Mouse (Mus musculus): ENCODE results near the gene Cntnap1. TPM values are rescaled to one million over a fixed set of nuclear protein-coding genes. Genes with fewer than 3 reads are reported as not detected.

Cntnap1 gene
- polyA plus RNA-seq, 1 experiment, result 0.44 TPM

DNA sequence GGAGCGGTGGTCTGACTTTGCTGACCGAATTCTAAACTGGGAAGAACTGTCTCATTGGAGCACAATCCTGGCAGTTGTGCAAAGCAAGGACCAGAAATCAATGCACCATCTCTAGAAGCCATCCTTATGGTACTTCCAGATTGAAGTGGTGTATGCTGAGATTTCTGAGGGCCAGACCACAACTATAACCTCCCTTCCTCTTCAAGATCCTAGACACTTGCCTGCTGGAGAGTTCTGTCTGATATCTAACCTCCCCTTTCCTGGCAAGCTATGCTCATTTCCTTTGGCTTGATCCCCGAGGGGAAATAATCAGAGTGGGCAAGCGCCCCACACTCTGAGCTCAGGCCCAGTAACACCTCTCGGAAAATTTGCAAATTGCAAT is 2.1 kb downstream of the Cntnap1 start:
- Histone ChIP-seq H3K27me3 (ENCODE audit: control insufficient read depth, insufficient read depth, low read length) (peaks cover 2% of the 10 kb centered on the region; the same call in 1 of the 2 replicates), H3K27ac (ENCODE audit: control insufficient read depth, insufficient read depth, low read depth, low read length) (no peak overlapping the region; the same call in 1 of the 2 replicates)

DNA sequence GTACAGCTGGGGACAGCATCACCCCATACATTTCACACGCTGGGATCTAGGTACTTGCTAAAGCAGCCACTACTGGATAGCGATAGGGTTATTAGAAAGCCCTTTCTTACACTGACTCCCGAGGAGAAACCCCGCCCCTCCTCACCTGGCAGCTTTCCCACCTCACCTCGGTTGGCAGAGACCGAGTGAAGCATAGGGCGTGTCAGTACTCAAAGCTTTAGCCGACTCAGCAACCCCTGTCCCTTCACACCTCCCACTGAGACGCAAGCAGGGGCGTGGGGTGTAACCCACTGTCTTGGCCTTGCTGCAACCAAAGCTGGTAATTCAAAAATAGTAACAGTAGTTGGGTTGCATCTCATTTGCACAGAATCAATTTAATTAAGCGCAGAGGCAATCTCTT is 2.8 kb downstream of the Cntnap1 start:
- H3K4me3 ChIP-seq (ENCODE audit: control insufficient read depth, low read depth, low read length), result no peak overlapping the region
- H3K36me3 ChIP-seq (ENCODE audit: control insufficient read depth, insufficient read depth, low read length), result no peaks in the 10 kb centered on the region
- peaks cover 27% of the 10 kb centered on the region for H3K4me1 ChIP-seq (ENCODE audit: control insufficient read depth, insufficient read depth, low read length)
- H3K27ac ChIP-seq (ENCODE audit: control insufficient read depth, insufficient read depth, low read depth, low read length), result no peak overlapping the region
- no peak for TF ChIP-seq CTCF (IDR thresholded peaks at IDR 0.05; ENCODE audit: control insufficient read depth, insufficient read depth, insufficient replicate concordance, low read depth, low read length)
- no peak for TF ChIP-seq POLR2A (IDR thresholded peaks at IDR 0.05; ENCODE audit: control insufficient read depth, low read depth, low read length)
- H3K27me3 ChIP-seq (ENCODE audit: control insufficient read depth, insufficient read depth, low read length), result peaks cover 2% of the 10 kb centered on the region; the same call in 1 of the 2 replicates

More for the DNA sequence above, 2.1 kb downstream of the Cntnap1 start:
- peaks cover 27% of the 10 kb centered on the region for H3K4me1 ChIP-seq (ENCODE audit: control insufficient read depth, insufficient read depth, low read length)
- H3K4me3 ChIP-seq (ENCODE audit: control insufficient read depth, low read depth, low read length), result no peak overlapping the region; the same call in 1 of the 2 replicates
- H3K36me3 ChIP-seq (ENCODE audit: control insufficient read depth, insufficient read depth, low read length), result no peaks in the 10 kb centered on the region
- TF ChIP-seq CTCF (IDR thresholded peaks at IDR 0.05; ENCODE audit: control insufficient read depth, insufficient read depth, insufficient replicate concordance, low read depth, low read length) (no peak), POLR2A (IDR thresholded peaks at IDR 0.05; ENCODE audit: control insufficient read depth, low read depth, low read length) (no peak)

DNA sequence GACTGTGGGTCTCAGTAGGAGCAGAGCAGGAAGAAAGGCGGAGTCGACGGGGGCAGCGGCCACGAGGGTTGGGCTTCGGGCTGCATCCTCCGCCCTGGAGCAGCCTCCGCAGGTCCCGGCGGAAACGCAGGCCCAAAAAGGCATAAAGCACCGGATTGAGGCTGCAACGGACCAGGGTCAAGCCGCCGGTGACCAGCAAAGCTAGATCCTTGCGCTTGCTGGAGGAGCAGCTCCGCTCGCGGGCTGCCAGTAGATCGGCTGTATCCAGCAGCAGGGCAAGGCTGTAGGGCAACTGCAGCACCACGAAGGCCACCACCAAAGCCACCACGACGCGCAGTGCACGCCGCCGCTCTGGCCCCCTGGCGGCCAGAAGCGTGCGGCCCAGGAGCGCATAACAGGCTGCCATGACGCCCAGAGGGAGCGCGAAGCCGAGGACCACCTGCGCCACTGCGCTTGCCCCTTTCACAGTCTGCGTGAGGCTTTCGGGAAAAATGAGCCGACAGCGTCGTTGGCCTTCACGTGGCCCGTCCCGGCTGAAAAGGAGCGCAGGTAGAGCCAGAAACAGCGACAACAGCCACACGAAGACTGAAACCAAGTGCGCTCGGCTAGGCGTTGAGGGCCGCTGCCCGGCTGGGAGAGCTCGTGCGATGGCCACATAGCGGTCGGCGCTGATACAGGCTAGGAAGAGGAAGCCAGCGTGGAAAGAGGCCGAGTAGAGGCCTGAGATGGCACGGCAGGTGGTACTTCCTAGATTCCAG is 3.5 kb downstream of the Cntnap1 start:
- peaks cover 27% of the 10 kb centered on the region for H3K4me1 ChIP-seq (ENCODE audit: control insufficient read depth, insufficient read depth, low read length)
- no peaks in the 10 kb centered on the region for H3K36me3 ChIP-seq (ENCODE audit: control insufficient read depth, insufficient read depth, low read length)
- H3K27ac ChIP-seq (ENCODE audit: control insufficient read depth, insufficient read depth, low read depth, low read length), result no peak overlapping the region
- no peak for TF ChIP-seq POLR2A (IDR thresholded peaks at IDR 0.05; ENCODE audit: control insufficient read depth, low read depth, low read length)
- TF ChIP-seq CTCF (IDR thresholded peaks at IDR 0.05; ENCODE audit: control insufficient read depth, insufficient read depth, insufficient replicate concordance, low read depth, low read length), result peak; percentile 48; the same call in 1 of the 2 replicates
- peak overlapping the region; percentile 55 for H3K4me3 ChIP-seq (ENCODE audit: control insufficient read depth, low read depth, low read length)
- H3K27me3 ChIP-seq (ENCODE audit: control insufficient read depth, insufficient read depth, low read length), result peaks cover 2% of the 10 kb centered on the region; the same call in 1 of the 2 replicates

DNA sequence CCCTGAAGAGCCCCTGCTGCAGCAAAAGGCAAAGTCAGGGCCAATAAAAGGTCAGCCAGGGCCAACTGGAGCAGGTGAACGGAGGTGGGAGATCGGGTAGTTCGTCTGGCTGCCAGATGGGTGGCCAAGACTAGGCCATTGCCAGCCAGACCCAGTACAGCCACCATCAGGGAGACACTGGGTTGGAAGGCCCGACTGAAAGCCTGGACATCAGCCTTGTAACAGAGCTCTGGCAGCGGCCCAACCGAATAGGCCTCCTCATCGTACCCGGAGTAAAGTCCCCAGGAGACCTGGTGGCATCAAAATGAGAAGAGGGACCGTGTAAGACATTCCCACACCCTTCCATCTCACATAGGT is 4.0 kb downstream of the Cntnap1 start:
- no peaks in the 10 kb centered on the region for H3K36me3 ChIP-seq (ENCODE audit: control insufficient read depth, insufficient read depth, low read length)
- no peak overlapping the region; the same call in 1 of the 2 replicates for H3K4me3 ChIP-seq (ENCODE audit: control insufficient read depth, low read depth, low read length)
- H3K27ac ChIP-seq (ENCODE audit: control insufficient read depth, insufficient read depth, low read depth, low read length), result no peak overlapping the region
- peaks cover 2% of the 10 kb centered on the region; the same call in 1 of the 2 replicates for H3K27me3 ChIP-seq (ENCODE audit: control insufficient read depth, insufficient read depth, low read length)
- TF ChIP-seq POLR2A (IDR thresholded peaks at IDR 0.05; ENCODE audit: control insufficient read depth, low read depth, low read length) (no peak), CTCF (IDR thresholded peaks at IDR 0.05; ENCODE audit: control insufficient read depth, insufficient read depth, insufficient replicate concordance, low read depth, low read length) (no peak)
- H3K4me1 ChIP-seq (ENCODE audit: control insufficient read depth, insufficient read depth, low read length), result peaks cover 28% of the 10 kb centered on the region

DNA sequence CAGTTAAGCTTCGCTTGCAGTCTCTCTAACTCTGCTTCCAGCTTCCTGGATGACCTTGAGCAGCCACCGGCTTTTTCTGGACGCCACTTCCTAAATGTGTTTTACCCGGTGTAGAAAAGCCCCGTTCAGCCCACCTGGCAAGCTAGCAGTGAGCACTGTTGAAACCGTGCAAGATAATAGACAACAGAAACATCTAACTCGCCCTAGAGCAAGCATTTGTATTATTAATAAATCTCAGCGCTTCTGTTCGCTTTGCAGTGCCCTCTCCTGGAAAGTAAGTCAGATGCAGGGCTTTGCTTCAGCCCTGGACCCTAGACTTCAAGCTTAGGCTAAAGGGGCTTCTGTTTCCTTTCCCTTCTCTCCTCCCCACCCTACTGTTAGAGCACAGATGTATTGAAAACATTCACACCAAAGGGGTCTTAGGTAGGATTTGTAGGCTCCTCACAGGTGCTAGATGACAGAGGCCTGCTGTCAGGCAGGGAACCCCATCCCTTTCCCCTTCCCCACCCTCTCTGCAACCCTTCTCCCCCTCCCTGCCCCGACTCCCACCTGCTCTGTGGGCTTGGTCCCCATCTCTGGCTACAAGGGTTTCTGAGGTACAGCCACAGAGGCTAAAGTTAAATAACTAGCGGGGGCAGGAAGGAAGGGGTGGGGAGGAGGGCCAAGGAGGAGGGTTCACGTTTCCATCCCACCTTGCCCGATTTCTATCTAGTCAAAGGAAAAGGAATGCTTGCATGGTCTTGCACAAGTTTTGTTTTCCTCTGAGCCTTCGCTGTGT is 4.7 kb downstream of the Cntnap1 start, which contains the start of gene Ccr10:
TSS of gene Ccr10 (minus strand) at position 593 of the 778 bp plus-strand sequence.
- H3K4me3 ChIP-seq (ENCODE audit: control insufficient read depth, low read depth, low read length), result no peak within 1 kb of the TSS; the same call in 1 of the 2 replicates
- H3K4me1 ChIP-seq (ENCODE audit: control insufficient read depth, insufficient read depth, low read length), result peaks cover 28% of the 10 kb centered on the region
- TF ChIP-seq POLR2A (IDR thresholded peaks at IDR 0.05; ENCODE audit: control insufficient read depth, low read depth, low read length) (no peak), CTCF (IDR thresholded peaks at IDR 0.05; ENCODE audit: control insufficient read depth, insufficient read depth, insufficient replicate concordance, low read depth, low read length) (no peak)
- H3K27me3 ChIP-seq (ENCODE audit: control insufficient read depth, insufficient read depth, low read length), result peaks cover 2% of the 10 kb centered on the region; the same call in 1 of the 2 replicates
- no peaks in the 10 kb centered on the region for H3K36me3 ChIP-seq (ENCODE audit: control insufficient read depth, insufficient read depth, low read length)
- no peak within 1 kb of the TSS for H3K27ac ChIP-seq (ENCODE audit: control insufficient read depth, insufficient read depth, low read depth, low read length)

DNA sequence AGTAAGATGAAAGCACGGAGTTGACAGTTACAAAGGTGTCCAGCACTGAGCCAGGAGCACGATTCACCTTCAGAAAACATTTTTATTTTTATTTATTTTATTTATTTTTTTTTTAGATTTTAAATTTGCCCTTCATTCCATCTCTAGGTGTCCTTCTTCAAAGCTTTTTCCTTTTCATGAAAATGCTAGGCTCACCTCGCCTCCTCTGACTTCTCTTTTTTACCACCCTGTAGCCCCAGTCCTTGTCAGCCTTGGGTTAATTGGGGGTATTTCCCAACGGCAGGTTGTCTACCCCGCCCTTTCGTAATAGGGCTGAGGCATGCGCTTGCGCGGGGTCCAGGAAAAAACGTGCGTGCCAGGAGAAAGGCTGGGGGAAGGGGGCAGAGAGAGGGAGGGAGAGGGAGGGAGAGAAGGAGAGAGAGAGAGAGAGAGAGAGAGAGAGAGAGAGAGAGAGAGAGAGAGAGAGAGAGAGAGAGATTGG is 5.4 kb downstream of the Cntnap1 start:
- TF ChIP-seq POLR2A (IDR thresholded peaks at IDR 0.05; ENCODE audit: control insufficient read depth, low read depth, low read length) (no peak), CTCF (IDR thresholded peaks at IDR 0.05; ENCODE audit: control insufficient read depth, insufficient read depth, insufficient replicate concordance, low read depth, low read length) (no peak)
- Histone ChIP-seq H3K27me3 (ENCODE audit: control insufficient read depth, insufficient read depth, low read length) (peaks cover 2% of the 10 kb centered on the region; the same call in 1 of the 2 replicates), H3K4me3 (ENCODE audit: control insufficient read depth, low read depth, low read length) (no peak overlapping the region), H3K4me1 (ENCODE audit: control insufficient read depth, insufficient read depth, low read length) (peaks cover 25% of the 10 kb centered on the region), H3K36me3 (ENCODE audit: control insufficient read depth, insufficient read depth, low read length) (no peaks in the 10 kb centered on the region), H3K27ac (ENCODE audit: control insufficient read depth, insufficient read depth, low read depth, low read length) (no peak overlapping the region)
